Mouse (Mus musculus) spleen, embryonic (tissue): ENCODE results near the gene Gpr83.

Experiments
- CTCF ChIA-PET: fragments of 350-600 bp; sonication (Branson Sonifier 250); formaldehyde crosslinking; loops from one replicate; lab custom pipeline; 2022; lab: Charles Lee

The Gpr83 gene

DNA sequence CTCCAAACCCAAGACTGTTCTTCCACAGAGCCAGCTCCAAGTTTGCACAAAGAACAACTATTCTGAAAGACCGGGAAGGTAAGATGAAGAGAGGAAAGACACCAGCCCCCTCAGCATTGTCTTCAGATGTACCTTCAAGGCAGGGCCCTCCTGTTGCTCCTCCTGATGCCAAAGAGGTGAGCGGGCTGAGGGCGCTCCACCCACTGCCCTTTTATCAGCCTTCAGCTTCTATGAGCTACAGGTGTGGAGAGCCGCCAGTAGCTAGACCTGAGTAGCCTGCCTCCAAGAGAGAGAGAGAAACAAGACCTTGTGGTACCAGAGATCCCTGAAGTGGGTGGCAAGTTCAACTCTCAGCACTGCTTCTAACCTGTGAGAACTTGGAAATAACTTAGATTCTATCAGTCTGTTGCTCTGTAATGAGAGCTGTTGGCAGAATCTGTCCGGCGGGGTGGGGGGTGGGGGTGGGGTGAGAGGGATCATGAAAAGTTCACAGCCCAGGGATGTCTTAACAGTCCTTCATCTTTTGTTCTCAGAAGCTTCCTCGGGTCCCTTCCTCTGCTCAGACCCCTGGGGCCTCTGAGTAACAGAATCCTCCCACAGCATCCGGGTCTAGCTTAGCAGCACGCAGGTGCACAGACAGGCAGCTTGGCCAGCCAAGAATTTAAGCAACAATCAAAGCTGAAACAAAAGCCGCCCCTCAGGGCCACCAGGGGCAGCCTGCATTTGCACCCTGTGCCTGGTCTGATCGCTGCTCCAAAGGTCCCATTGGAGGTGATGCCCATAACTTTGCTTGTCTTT is 43.8 kb downstream of the Gpr83 start, which contains the start of gene Izumo1r:
Gene Izumo1r (minus strand): TSS at position 369 of the 798 bp plus-strand sequence.
- CTCF ChIA-PET: interaction anchor here (0.6 kb wide), 1 partner anchor 114 kb away, joined by 3 read pairs; no protein-coding TSS in a partner anchor

DNA sequence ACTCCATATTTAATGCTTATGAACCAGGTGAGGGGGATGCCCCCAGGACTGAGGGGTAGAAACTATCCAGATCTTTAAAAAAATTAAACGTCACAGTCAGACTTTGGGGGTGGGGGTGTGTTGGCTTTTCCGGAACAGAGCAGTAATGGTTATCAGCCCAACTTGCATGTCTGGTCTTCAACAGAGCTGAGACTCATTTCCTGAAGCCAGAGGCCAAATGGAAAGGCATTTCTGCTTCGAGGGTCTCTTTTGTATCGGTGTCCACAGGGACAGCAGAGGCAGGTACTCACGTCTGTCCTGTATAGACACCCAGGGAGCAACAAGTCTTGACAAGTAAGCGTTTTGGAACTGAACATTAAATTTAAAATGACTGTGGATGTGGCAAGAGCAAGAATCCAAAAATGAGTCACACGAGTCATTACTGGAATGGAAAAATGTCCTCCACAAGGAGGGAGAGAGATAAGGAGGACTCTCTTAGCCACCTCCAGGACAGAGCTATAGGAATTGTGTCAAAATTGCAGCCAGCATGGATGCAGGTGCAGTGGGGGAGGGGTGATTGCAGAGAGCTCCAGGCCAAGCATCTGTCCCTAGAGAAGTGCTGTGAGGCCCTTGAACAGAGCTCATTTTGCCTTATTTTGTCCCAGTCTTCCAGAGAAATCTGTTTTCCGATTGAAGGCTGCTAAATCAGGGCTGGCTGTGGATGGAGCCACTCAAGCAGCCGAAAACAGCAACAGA is 44.9 kb downstream of the Gpr83 start:
- CTCF ChIA-PET: interaction anchor here (0.6 kb wide), 1 partner anchor 113 kb away, joined by 3 read pairs; no protein-coding TSS in a partner anchor

DNA sequence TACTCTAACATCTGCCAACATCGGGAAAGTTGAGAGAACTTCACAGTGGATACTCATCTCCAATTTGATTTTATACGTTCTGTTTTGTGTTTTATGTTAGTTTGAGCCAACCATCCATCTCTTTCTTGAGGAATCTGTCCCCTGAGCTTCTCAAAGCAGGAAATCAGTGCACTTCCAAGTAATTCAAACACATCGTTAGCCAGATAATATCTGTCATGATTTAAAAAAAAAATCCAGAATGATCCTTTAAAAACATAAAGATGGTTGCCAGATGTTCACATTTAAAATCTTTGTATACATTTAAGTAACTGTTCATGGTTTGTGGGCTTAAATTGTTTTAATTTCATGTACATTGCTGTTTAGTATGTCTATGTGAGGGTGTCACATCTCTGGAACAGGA is 45.9 kb downstream of the Gpr83 start:
- CTCF ChIA-PET: no interaction called here

DNA sequence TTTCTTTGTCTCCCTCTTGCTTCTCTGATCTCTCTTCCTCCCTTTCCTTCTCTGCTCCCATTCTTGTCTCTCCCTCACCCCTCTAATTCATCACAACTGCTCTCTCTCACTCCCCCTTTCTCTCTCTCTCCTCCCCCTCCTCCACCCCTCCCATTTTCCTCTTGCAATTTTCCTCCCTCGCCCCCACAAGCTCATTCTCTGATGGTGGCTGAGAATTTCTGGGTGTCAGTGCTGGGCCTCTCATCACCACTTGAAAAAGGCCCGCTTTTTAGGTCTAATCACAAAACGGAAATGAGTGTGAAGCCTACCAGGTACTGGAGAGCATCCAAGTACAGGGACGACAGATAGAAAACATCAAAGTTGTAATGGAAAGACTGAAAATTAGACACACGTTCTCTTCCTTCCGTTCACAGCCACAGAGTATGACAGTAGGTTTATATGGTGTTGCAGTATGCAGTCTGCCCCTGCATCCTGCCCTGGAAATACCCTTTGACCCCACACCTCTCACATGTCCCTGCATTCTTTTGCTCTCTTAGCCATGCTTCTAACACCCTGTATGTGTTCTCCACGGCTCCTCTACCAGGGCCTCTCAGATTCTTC is 47.9 kb downstream of the Gpr83 start:
- CTCF ChIA-PET: no interaction called here

DNA sequence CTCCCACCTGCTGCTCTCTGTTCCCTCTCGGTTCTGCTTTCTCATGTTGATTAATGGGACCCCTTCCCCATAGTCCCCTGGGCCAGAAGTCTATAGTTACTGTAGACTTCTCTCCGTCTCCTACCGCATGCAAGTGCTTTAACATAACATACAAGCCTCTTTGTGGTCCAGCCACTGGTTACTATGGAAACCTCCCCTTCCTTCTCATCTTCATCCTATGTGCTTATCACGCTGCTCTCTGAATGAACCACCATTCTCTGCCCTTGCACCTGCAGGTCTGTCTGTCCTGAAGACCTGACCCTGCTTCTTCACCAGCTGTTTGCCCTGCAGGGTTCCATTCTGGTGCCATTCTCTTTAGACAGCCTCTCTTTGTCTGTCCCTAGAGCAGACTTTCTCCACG is 50.0 kb downstream of the Gpr83 start:
- CTCF ChIA-PET: no interaction called here

DNA sequence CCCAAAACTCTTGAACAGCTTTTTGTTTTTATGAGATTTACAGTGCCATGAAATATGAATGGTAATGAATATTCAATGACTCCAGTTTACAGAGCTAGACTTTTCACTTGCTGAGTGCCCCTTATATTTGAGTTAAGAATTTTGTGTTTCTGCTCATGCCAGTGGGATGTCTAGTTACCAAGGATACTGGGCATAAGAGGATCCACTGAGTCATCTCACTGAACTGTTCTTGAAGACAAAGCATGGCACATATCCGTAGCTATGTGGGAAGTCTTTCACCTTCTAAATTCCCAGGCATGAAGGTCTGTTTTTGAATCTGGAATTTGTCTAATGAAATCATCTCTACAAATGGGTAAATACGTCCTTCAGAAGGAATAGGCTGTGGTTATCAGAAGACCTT is 52.0 kb downstream of the Gpr83 start:
- CTCF ChIA-PET: no interaction called here

DNA sequence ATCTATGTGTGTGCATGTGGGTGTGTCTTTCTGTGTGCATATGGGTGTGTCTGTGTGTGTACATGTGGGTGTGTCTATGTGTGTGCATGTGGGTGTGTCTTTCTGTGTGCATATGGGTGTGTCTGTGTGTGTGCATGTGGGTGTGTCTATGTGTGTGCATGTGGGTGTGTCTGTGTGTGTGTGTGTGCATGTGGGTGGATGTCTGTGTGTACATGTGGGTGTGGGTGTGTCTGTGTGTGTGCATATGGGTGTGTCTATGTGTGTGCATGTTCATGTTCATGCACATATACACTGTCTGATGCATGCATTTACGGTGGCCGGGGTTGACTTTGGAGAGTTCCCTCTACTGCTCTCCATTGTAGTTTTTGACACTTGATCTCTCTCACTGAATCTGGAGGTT is 57.7 kb downstream of the Gpr83 start:
- CTCF ChIA-PET: no interaction called here

DNA sequence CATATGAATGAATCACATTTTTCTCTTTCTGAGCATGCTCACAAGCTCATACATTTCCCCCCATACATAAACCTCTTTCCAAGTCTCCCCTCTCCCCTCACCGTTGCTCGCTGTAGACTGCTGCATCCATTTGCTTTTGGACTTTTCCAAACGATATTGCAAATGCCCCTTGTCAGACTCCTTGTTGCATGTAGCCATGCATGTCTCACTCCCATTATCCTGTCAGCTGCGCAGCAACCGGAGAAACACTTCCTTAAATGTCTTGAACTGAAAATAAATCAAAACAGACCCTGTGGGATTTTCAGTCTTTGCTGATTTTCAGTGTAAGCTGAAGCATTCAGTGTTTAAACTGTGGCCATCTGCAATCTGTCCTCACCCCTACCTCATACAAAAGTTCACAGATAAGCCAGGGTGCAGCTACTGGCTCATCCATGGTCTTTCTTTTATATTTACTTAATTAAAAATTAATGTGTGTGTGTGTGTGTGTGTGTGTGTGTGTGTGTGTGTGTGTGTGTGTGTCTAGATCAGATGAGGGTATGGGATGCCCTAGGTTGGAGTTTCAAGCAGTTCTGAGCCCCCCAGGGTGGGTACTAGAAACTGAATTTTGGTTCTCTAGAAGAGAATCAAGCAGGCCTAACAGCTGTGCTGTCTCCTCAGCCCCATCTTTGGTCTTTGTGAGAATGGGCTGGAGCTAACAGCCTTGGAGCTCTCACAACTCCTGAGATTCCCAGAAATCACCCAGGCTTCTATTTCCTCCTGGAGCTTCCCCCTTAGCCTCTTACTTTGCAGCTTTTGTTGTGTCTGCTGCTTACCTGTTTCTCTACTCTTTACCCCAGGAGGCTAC is 59.0 kb downstream of the Gpr83 start:
- CTCF ChIA-PET: no interaction called here
